Mouse (Mus musculus) bone marrow macrophage, adult 2 months (primary cell): ENCODE measurements around the gene Shc2.

Experiments used
- CTCF ChIP-seq: IDR thresholded peaks from 2 replicates; pipeline ENCODE4 v1.5.1; 2012; ENCODE audit warnings: low read depth, mild to moderate bottlenecking, low read length, moderate library complexity
- POLR2A ChIP-seq: IDR thresholded peaks from 2 replicates; pipeline ENCODE4 v1.6.1; 2012; ENCODE audit warnings: mild to moderate bottlenecking, low read depth, low read length, borderline replicate concordance

GRCm38 (mm10) chr10:79575754-79576153 lies 62.0 kb downstream of the Shc2 start:
- TF ChIP-seq CTCF (no peak), POLR2A (no peak)
